Mouse (Mus musculus) cortical plate, adult 2 months (tissue): ENCODE results near the gene Hoxd10. TPM values are rescaled to one million over a fixed set of nuclear protein-coding genes. Genes with fewer than 3 reads are reported as not detected.

Experiments
- H3K27ac ChIP-seq: fragments of 200-500 bp; 2 replicates; pipeline ENCODE4 v1.5.1; 2012; ENCODE audit warnings: low read length, control low read depth, inconsistent platforms; ENCODE audit not compliant: insufficient read depth
- H3K4me1 ChIP-seq: fragments of 200-500 bp; 2 replicates; pipeline ENCODE4 v1.6.1; 2011; ENCODE audit warnings: low read length; ENCODE audit not compliant: control insufficient read depth, insufficient read depth
- H3K4me3 ChIP-seq: fragments of 200-500 bp; 2 replicates; pipeline ENCODE4 v1.5.1; 2011; ENCODE audit warnings: mild to moderate bottlenecking, low read length, control low read depth; ENCODE audit not compliant: insufficient read depth
- CTCF ChIP-seq: fragments of 200-500 bp; IDR thresholded peaks from 2 replicates; pipeline ENCODE4 v1.5.1; 2011; ENCODE audit warnings: mild to moderate bottlenecking, control low read depth, low read length; ENCODE audit not compliant: insufficient read depth; ENCODE audit errors: extremely low read depth
- POLR2A ChIP-seq: fragments of 200-500 bp; IDR thresholded peaks from 2 replicates; pipeline ENCODE4 v1.6.1; 2011; ENCODE audit warnings: mild to moderate bottlenecking, low read length, control low read depth; ENCODE audit not compliant: insufficient read depth; ENCODE audit errors: extremely low read depth
- polyA plus RNA-seq: library from polyadenylated mRNA; depleted of rRNA; stranded (reverse); fragments of >200 nt; gene quantifications from 2 replicates; pipeline ENCODE4 v1.2.3, GENCODE M21; 2012

Hoxd10 gene
- polyA plus RNA-seq, 1 experiment: not detected

- TF ChIP-seq POLR2A: no peak
- no peak for TF ChIP-seq CTCF
- H3K27ac ChIP-seq: no peak overlapping the region
Measured at GRCm38 (mm10) chr2:74655821-74656631, 35.7 kb upstream of the Hoxd10 start.

GRCm38 (mm10) chr2:74656632-74657021 is 35.1 kb upstream of the Hoxd10 start:
- Histone ChIP-seq H3K27ac (no peak overlapping the region), H3K4me1 (no peaks in the 10 kb centered on the region), H3K4me3 (no peak overlapping the region)
- no peak for TF ChIP-seq CTCF
- no peak for TF ChIP-seq POLR2A

More at GRCm38 (mm10) chr2:74655821-74656631, 35.7 kb upstream of the Hoxd10 start:
- Histone ChIP-seq H3K4me3 (no peak overlapping the region), H3K4me1 (no peaks in the 10 kb centered on the region)

GRCm38 (mm10) chr2:74657251-74658023 is 34.3 kb upstream of the Hoxd10 start:
- Histone ChIP-seq H3K27ac (no peak overlapping the region), H3K4me3 (no peak overlapping the region), H3K4me1 (no peaks in the 10 kb centered on the region)
- no peak for TF ChIP-seq CTCF
- TF ChIP-seq POLR2A: no peak

- H3K4me3 ChIP-seq: no peak overlapping the region
- no peak overlapping the region for H3K27ac ChIP-seq
- TF ChIP-seq POLR2A (no peak), CTCF (no peak)
- no peaks in the 10 kb centered on the region for H3K4me1 ChIP-seq
Measured at GRCm38 (mm10) chr2:74658024-74658666, 33.6 kb upstream of the Hoxd10 start.

- Histone ChIP-seq H3K4me3 (no peak overlapping the region), H3K27ac (no peak overlapping the region), H3K4me1 (no peaks in the 10 kb centered on the region)
- TF ChIP-seq POLR2A (no peak), CTCF (no peak)
Measured at GRCm38 (mm10) chr2:74658667-74659371, 32.9 kb upstream of the Hoxd10 start.

- TF ChIP-seq POLR2A (no peak), CTCF (no peak)
- no peak within 1 kb of the TSS for H3K4me3 ChIP-seq
- H3K27ac ChIP-seq: no peak within 1 kb of the TSS
- no peaks in the 10 kb centered on the region for H3K4me1 ChIP-seq
Measured at GRCm38 (mm10) chr2:74659507-74660005, 32.2 kb upstream of the Hoxd10 start, which contains the start of gene Evx2. Gene Evx2 (minus strand): TSS chr2:74659557.

- Histone ChIP-seq H3K4me1 (no peaks in the 10 kb centered on the region), H3K27ac (no peak overlapping the region), H3K4me3 (no peak overlapping the region)
- TF ChIP-seq POLR2A (no peak), CTCF (no peak)
Measured at GRCm38 (mm10) chr2:74660421-74661375, 31.0 kb upstream of the Hoxd10 start.

GRCm38 (mm10) chr2:74661685-74662084 is 30.0 kb upstream of the Hoxd10 start:
- TF ChIP-seq CTCF (peak; percentile 51), POLR2A (no peak)
- H3K4me3 ChIP-seq: no peak overlapping the region
- H3K4me1 ChIP-seq: no peaks in the 10 kb centered on the region
- H3K27ac ChIP-seq: no peak overlapping the region
